Mouse (Mus musculus) stomach, embryonic 14.5 days (tissue): ENCODE measurements around the gene Lsr. TPM values are rescaled to one million over a fixed set of nuclear protein-coding genes. Genes with fewer than 3 reads are reported as not detected.
A peak's percentile ranks its signal among the peaks of the same experiment; 100 is the strongest.

ENCODE experiments used
- ATAC-seq: fragments of 200-750 bp; cut with Nextera tagmentation; 2 replicates; pipeline ENCODE4 v1.8.0; 2017; ENCODE audit warnings: low read depth, moderate TSS enrichment; ENCODE audit not compliant: insufficient number of reproducible peaks, insufficient read depth, low FRiP score
- H3K27ac ChIP-seq: fragments of 300-500 bp; sonication (generic); 2 replicates; pipeline ENCODE4 v1.5.1; 2014; ENCODE audit warnings: mild to moderate bottlenecking, low read length, moderate library complexity, mixed read lengths
- H3K27me3 ChIP-seq: fragments of 300-500 bp; sonication (generic); 2 replicates; pipeline ENCODE4 v1.6.1; 2014; ENCODE audit warnings: low read length, control low read depth, mixed read lengths; ENCODE audit not compliant: control insufficient read depth, insufficient read depth
- H3K36me3 ChIP-seq: fragments of 300-500 bp; sonication (generic); 2 replicates; pipeline ENCODE4 v1.6.1; 2014; ENCODE audit warnings: mild to moderate bottlenecking, control low read depth, low read length, moderate library complexity, mixed read lengths; ENCODE audit not compliant: control insufficient read depth, insufficient read depth
- H3K4me1 ChIP-seq: fragments of 300-500 bp; sonication (generic); 2 replicates; pipeline ENCODE4 v1.6.1; 2014; ENCODE audit warnings: low read length, control low read depth, mixed read lengths; ENCODE audit not compliant: control insufficient read depth, insufficient read depth
- H3K4me2 ChIP-seq: fragments of 300-500 bp; sonication (generic); replicated peaks from 2 replicates; pipeline ENCODE4 v1.6.1; 2014; ENCODE audit warnings: low read depth, low read length, control low read depth
- H3K4me3 ChIP-seq: fragments of 300-500 bp; sonication (generic); 2 replicates; pipeline ENCODE4 v1.5.1; 2014; ENCODE audit warnings: low read depth, low read length, control low read depth
- H3K9ac ChIP-seq: fragments of 300-500 bp; sonication (generic); replicated peaks from 2 replicates; pipeline ENCODE4 v1.6.1; 2014; ENCODE audit warnings: low read depth, mild to moderate bottlenecking, control low read depth, low read length, moderate library complexity, mixed read lengths
- H3K9me3 ChIP-seq: fragments of 300-500 bp; sonication (generic); 2 replicates; pipeline ENCODE4 v1.6.1; 2016; ENCODE audit warnings: low read depth, low read length, control low read depth; ENCODE audit not compliant: control insufficient read depth
- WGBS: fragments of 180-500 bp; shearing (Covaris S2); extraction: QIAGEN DNeasy Blood & Tissue Kit; methylation state at CpG from one replicate; pipeline ENCODE4 v1.1.7; 2014; 5-methylcytosine and 5-hydroxymethylcytosine counted together
- polyA plus RNA-seq: library from polyadenylated mRNA; unstranded; fragments of >200 nt; fragmentation: Nextera tagmentation; extraction: Ambion mirVana; gene quantifications from 2 replicates; pipeline ENCODE4 v1.2.1, GENCODE M21; 2014

Gene Lsr
- polyA plus RNA-seq, 1 experiment from 2014 or later, result 70.5 TPM

DNA sequence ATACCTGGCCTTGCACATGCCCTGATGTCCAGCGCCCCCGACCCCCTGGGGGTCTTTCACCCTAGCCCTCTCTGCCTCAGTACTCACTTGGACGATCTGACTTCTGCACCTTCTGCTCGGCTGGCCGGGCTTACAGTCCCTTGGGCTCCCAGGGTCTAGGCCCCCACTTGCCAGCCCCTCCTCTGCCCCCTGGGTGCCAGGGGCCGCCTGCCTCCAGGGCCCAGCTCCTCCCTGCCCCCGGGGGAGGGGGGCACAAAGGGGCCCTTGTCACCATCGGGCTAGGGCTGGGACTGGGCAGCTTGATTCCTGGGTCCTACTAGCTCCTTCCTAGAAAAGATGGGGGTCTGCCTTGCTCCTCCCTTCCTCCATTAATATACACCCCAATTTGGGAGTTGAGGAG, 58.5 kb downstream of the Lsr start, which contains the start of gene Mag:
Mag (minus strand) TSS at position 142 of the 400 bp plus-strand sequence.
- ATAC-seq, result no peak
- Histone ChIP-seq H3K4me2 (no peak within 1 kb of the TSS), H3K4me3 (no peak within 1 kb of the TSS), H3K9me3 (no peaks in the 10 kb centered on the region), H3K9ac (no peak within 1 kb of the TSS), H3K27me3 (no peaks in the 10 kb centered on the region), H3K4me1 (no peaks in the 10 kb centered on the region), H3K27ac (no peak within 1 kb of the TSS), H3K36me3 (no peaks in the 10 kb centered on the region)
- WGBS, result 70% methylated on average over 8 of the region's 8 CpGs

DNA sequence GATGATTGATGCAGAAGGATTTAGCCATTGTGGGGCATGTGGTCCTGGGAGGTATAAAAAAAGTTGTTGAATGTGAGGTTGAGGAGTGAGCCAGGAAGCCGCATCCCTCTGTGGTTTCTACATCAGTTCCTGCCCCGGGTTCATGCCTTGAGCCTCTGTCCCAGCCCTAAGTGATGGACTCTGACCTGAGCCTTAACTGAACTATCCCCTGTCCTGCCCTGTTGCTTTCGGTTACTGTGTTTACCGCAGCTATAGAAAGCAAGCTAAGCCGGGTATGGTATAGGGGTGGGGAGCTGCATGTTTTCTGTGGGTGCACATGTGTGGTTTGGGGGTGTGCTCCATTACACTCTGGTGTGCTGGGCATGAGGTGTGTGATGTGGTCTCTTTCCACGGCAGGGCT, 63.5 kb downstream of the Lsr start:
- Histone ChIP-seq H3K9ac (no peak overlapping the region), H3K4me1 (no peaks in the 10 kb centered on the region), H3K4me3 (no peak overlapping the region), H3K36me3 (no peaks in the 10 kb centered on the region), H3K27ac (no peak overlapping the region), H3K27me3 (no peaks in the 10 kb centered on the region), H3K4me2 (no peak overlapping the region), H3K9me3 (no peaks in the 10 kb centered on the region)
- no peak for ATAC-seq
- 73% methylated on average over 6 of the region's 6 CpGs for WGBS

DNA sequence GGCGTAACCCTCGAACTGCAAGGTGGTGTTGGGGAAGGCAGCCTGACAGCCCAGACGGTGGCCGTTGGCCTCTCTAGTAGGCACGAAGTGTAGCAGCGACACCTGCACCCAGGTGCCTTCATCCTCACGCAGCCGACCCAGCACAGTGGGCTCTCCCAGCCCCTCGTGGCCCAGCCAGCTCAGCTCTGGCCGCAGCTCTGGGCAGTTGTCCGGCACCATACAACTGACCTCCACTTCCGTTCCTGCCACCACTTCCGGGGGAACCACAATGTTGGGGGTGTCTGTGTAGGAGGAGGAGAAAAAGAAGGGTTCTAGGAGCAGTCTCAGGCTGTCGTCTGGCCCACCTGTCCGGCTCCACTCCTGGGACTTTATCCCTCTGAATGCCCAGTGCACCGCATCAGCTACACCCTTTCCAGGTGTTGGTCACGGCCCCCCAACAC, 64.3 kb downstream of the Lsr start:
- no peak overlapping the region for H3K27ac ChIP-seq
- peak overlapping the region; percentile 42 for H3K4me2 ChIP-seq
- WGBS, result 19% methylated on average over 17 of the region's 17 CpGs
- no peaks in the 10 kb centered on the region for H3K9me3 ChIP-seq
- no peaks in the 10 kb centered on the region for H3K36me3 ChIP-seq
- H3K27me3 ChIP-seq, result no peaks in the 10 kb centered on the region
- peak; percentile 12; the same call in 1 of the 2 replicates for ATAC-seq
- no peak overlapping the region for H3K9ac ChIP-seq
- H3K4me1 ChIP-seq, result no peaks in the 10 kb centered on the region
- H3K4me3 ChIP-seq, result peak overlapping the region; percentile 16; the same call in 1 of the 2 replicates

DNA sequence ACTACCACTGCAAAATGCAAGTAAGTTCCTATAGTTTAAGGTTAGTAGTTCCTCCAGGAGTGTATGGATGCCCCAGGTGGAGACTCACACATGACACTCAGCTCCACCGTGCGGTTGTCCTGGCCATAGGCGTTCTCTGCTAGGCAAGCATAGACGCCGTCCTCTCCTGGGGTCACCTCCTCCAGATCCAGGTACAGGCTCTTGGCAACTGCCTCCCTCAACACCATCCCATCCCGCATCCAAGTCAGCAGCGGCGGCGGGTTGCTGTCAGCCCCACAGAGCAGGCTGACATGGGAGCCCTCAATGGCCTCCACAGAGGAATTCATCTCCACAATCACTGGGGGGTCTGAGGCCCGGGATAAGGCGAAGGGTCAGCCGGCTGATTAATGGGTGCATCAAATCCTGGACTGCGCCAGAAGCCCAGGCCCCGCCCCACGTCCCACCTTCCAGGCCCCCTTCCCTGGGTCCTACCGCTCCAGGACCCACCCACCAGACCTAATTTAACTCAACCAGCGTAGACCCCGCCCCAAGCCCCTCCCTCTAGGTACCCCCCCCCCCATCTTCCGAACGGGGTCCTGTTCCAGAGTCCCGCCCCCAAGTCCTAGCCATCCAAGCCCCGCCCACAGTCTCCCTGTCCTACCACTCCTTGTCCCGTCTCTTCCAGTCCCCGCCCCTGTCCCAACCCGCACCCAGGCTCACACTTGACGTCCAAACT, 64.8 kb downstream of the Lsr start:
- ATAC-seq, result peak; percentile 71; the same call in 1 of the 2 replicates
- peak overlapping the region; percentile 42 for H3K4me2 ChIP-seq
- no peaks in the 10 kb centered on the region for H3K9me3 ChIP-seq
- peak overlapping the region; percentile 16 for H3K4me3 ChIP-seq
- H3K27me3 ChIP-seq, result no peaks in the 10 kb centered on the region
- H3K36me3 ChIP-seq, result no peaks in the 10 kb centered on the region
- H3K4me1 ChIP-seq, result no peaks in the 10 kb centered on the region
- no peak overlapping the region for H3K9ac ChIP-seq
- 4% methylated on average over 25 of the region's 26 CpGs for WGBS
- H3K27ac ChIP-seq, result no peak overlapping the region

Other genes with a start within 250 kb of the Lsr start
- 210 and 215 TPM in 2 replicates for gene Tmem147, start 243.9 kb downstream of the Lsr start, polyA plus RNA-seq
- 0.29 and 0.74 TPM in 2 replicates for gene Gapdhs, start 229.8 kb downstream of the Lsr start, polyA plus RNA-seq
- gene Sbsn, start 222.0 kb downstream of the Lsr start, polyA plus RNA-seq, result 0.91 and 1.1 TPM in 2 replicates
- 5.9 and 14.6 TPM in 2 replicates for gene Dmkn, start 209.7 kb downstream of the Lsr start, polyA plus RNA-seq
- 9.2 and 20.2 TPM in 2 replicates for gene Krtdap, start 185.6 kb downstream of the Lsr start, polyA plus RNA-seq
- gene Ffar2, start 149.7 kb downstream of the Lsr start, polyA plus RNA-seq, result 0.55 and 3.4 TPM in 2 replicates
- 0.41 TPM in 1 of 2 replicates, not detected in the other for gene Ffar3, start 117.3 kb downstream of the Lsr start, polyA plus RNA-seq
- gene Ffar1, start 111.9 kb downstream of the Lsr start, polyA plus RNA-seq, result not detected in 2 replicates
- 0.35 and 0.80 TPM in 2 replicates for gene Cd22, start 93.1 kb downstream of the Lsr start, polyA plus RNA-seq
- 0.10 and 0.74 TPM in 2 replicates for gene Mag, start 58.6 kb downstream of the Lsr start, polyA plus RNA-seq
- gene Hamp2, start 48.8 kb downstream of the Lsr start, polyA plus RNA-seq, result not detected in 2 replicates
- not detected in 2 replicates for gene Hamp, start 29.4 kb downstream of the Lsr start, polyA plus RNA-seq
- gene Usf2, start 16.7 kb downstream of the Lsr start, polyA plus RNA-seq, result 21.4 and 29.1 TPM in 2 replicates
- gene Fam187b, start 326 bp upstream of the Lsr start, polyA plus RNA-seq, result 6.4 and 7.1 TPM in 2 replicates
- gene Fxyd5, start 69.0 kb upstream of the Lsr start, polyA plus RNA-seq, result 19.9 and 20.2 TPM in 2 replicates
- gene Fxyd7, start 78.0 kb upstream of the Lsr start, polyA plus RNA-seq, result 35.7 and 42.2 TPM in 2 replicates
- 86.7 and 99.3 TPM in 2 replicates for gene Fxyd1, start 83.7 kb upstream of the Lsr start, polyA plus RNA-seq
- 0.78 and 1.7 TPM in 2 replicates for gene Lgi4, start 85.9 kb upstream of the Lsr start, polyA plus RNA-seq
- 458 and 479 TPM in 2 replicates for gene Fxyd3, start 103.2 kb upstream of the Lsr start, polyA plus RNA-seq
- 23.0 TPM in 2 replicates for gene Hpn, start 141.8 kb upstream of the Lsr start, polyA plus RNA-seq
- 1.2 and 1.4 TPM in 2 replicates for gene Scn1b, start 153.5 kb upstream of the Lsr start, polyA plus RNA-seq
- 62.1 and 63.1 TPM in 2 replicates for gene Gramd1a, start 182.4 kb upstream of the Lsr start, polyA plus RNA-seq